Mouse (Mus musculus) intestine, embryonic 16.5 days (tissue): Measurements from ENCODE around the gene Tbc1d9b. TPM values are rescaled to one million over a fixed set of nuclear protein-coding genes. Genes with fewer than 3 reads are reported as not detected.

Experiments
- ATAC-seq: fragments of 200-750 bp; cut with Nextera tagmentation; 2 replicates; pipeline ENCODE4 v1.8.0; 2017; ENCODE audit warnings: moderate TSS enrichment, moderate library complexity
- H3K27ac ChIP-seq: fragments of 300-500 bp; sonication (generic); 2 replicates; pipeline ENCODE4 v1.5.1; 2014; ENCODE audit warnings: mild to moderate bottlenecking, low read length
- H3K27me3 ChIP-seq: fragments of 300-500 bp; sonication (generic); replicated peaks from 2 replicates; pipeline ENCODE4 v1.6.1; 2014; ENCODE audit warnings: low read length, control low read depth, mixed read lengths; ENCODE audit not compliant: control insufficient read depth, insufficient read depth
- H3K36me3 ChIP-seq: fragments of 300-500 bp; sonication (generic); 2 replicates; pipeline ENCODE4 v1.6.1; 2014; ENCODE audit warnings: low read length, control low read depth; ENCODE audit not compliant: control insufficient read depth, insufficient read depth
- H3K4me1 ChIP-seq: fragments of 300-500 bp; sonication (generic); 2 replicates; pipeline ENCODE4 v1.6.1; 2014; ENCODE audit warnings: low read length, control low read depth, mixed read lengths; ENCODE audit not compliant: control insufficient read depth, insufficient read depth
- H3K4me2 ChIP-seq: fragments of 300-500 bp; sonication (generic); 2 replicates; pipeline ENCODE4 v1.6.1; 2014; ENCODE audit warnings: low read depth, low read length, control low read depth
- H3K4me3 ChIP-seq: fragments of 300-500 bp; sonication (generic); 2 replicates; pipeline ENCODE4 v1.5.1; 2014; ENCODE audit warnings: mild to moderate bottlenecking, low read length
- H3K9ac ChIP-seq: fragments of 300-500 bp; sonication (generic); 2 replicates; pipeline ENCODE4 v1.6.1; 2014; ENCODE audit warnings: low read depth, low read length
- H3K9me3 ChIP-seq: fragments of 300-500 bp; sonication (generic); 2 replicates; pipeline ENCODE4 v1.6.1; 2016; ENCODE audit warnings: low read length, control low read depth; ENCODE audit not compliant: control insufficient read depth
- WGBS: fragments of 180-500 bp; shearing (Covaris S2); extraction: QIAGEN DNeasy Blood & Tissue Kit; methylation state at CpG from one replicate; pipeline ENCODE4 v1.1.7; 2014; 5-methylcytosine and 5-hydroxymethylcytosine counted together
- polyA plus RNA-seq: library from polyadenylated mRNA; unstranded; fragments of >200 nt; fragmentation: Nextera tagmentation; extraction: Ambion mirVana; gene quantifications from 2 replicates; pipeline ENCODE4 v1.2.1, GENCODE M21; 2015

Tbc1d9b gene
- 29.9 and 32.5 TPM in 2 replicates for polyA plus RNA-seq

DNA sequence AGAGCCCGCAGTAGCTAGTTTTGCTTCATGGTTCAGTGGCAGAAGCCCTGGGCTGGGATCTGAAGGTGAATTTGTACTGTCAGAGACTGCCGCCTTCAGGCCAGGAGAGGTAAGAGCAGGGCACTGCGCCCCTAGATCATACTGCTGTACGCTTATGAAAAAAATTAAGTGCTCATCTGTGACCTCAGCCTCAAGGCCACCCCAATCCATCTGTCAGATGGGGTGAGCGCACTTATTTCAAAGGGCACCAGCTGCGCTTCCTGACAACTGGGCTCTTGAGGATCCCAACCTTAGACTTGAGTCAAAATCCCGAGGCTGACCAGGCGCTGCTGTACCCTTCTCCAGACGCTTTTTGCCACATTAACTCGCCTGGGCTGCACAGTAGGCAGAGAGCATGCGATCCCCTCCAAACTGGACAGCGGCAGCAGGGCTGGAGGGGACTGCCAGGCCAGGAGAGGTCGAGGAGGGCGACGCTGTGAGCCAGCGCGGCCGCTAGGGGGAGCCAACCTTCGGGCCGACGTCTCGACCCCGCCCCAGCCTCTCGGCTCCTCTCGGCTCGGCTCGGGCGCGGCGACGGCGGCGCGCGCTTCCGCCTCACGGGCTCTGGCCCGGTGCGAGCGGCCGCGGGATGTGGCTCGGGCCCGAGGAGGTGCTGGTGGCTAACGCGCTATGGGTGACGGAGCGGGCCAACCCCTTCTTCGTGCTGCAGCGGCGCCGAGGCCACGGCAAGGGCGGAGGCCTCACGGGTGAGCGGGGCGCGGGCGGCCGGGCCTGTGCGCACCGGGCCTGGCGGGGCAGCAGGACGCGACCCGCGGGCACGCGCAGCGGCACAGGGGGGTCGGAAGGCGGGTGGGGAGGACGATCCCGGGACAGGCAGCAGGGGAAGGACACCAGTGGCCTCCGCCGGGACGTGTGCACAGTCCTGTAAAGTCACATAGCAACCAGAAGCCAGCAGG is at the start of gene Tbc1d9b:
Gene Tbc1d9b (plus strand): TSS at position 586 of the 956 bp plus-strand sequence.
- WGBS, result under 1% methylated on average over 69 of the region's 77 CpGs
- ATAC-seq, result peak; percentile 95
- H3K27me3 ChIP-seq, result no peaks in the 10 kb centered on the region

DNA sequence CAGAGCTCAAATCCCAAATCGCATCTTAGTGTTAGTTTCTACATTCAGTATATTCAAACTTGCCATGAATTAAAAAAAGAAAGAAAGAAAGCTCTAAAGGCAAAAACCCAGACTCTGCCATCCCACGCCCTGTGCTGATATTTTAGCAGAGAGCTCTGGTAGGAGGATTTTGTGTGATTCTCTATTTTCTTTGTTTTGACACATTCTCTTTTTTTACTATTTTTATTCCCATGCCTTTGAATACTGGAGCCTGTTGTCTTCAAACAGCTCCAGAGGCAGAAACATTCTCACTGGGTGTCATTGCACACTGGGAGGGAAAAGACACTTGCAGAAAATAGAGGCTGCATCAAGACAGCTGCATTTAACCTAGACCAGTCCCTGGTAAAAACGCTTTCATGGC is 45.0 kb upstream of the Tbc1d9b start:
- no peak overlapping the region for H3K4me3 ChIP-seq
- peaks cover 3% of the 10 kb centered on the region; the same call in 1 of the 2 replicates for H3K36me3 ChIP-seq
- H3K9me3 ChIP-seq, result no peaks in the 10 kb centered on the region
- no peak overlapping the region for H3K4me2 ChIP-seq
- WGBS, result 90% methylated on average over 3 of the region's 3 CpGs
- no peak for ATAC-seq
- H3K9ac ChIP-seq, result no peak overlapping the region
- no peaks in the 10 kb centered on the region for H3K27me3 ChIP-seq
- H3K4me1 ChIP-seq, result no peaks in the 10 kb centered on the region
- H3K27ac ChIP-seq, result no peak overlapping the region

More for the DNA sequence above, at the start of gene Tbc1d9b:
- Histone ChIP-seq H3K9ac (peak within 1 kb of the TSS; percentile 100), H3K4me2 (peak within 1 kb of the TSS; percentile 96), H3K4me3 (peak within 1 kb of the TSS; percentile 92), H3K36me3 (no peaks in the 10 kb centered on the region), H3K4me1 (peaks cover 18% of the 10 kb centered on the region), H3K9me3 (no peaks in the 10 kb centered on the region), H3K27ac (peak within 1 kb of the TSS; percentile 82)

DNA sequence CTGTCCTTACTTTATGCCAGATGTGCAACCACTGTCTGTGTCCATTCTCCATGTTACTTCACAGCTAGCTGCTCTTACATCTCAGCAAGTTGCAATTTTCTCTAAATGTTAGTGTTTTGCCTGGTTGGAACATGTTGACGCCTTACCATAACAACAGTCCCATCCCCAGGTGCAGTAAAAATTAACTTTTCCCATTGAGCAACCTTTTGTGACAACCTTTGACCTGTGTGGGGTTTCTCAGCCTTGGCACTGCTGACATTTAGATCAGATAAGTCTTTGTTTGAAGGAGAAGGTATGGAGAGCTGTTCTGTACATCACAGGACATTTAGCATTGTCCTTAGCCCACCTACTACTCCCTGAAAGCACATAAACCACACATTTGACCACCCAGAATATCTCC is 41.4 kb upstream of the Tbc1d9b start:
- no peaks in the 10 kb centered on the region for H3K4me1 ChIP-seq
- H3K4me2 ChIP-seq, result no peak overlapping the region
- H3K9ac ChIP-seq, result no peak overlapping the region
- H3K4me3 ChIP-seq, result no peak overlapping the region
- ATAC-seq, result no peak
- H3K27me3 ChIP-seq, result no peaks in the 10 kb centered on the region
- 69% methylated on average over 1 of the region's 1 CpGs for WGBS
- H3K9me3 ChIP-seq, result no peaks in the 10 kb centered on the region
- H3K36me3 ChIP-seq, result peaks cover 3% of the 10 kb centered on the region; the same call in 1 of the 2 replicates
- H3K27ac ChIP-seq, result no peak overlapping the region

DNA sequence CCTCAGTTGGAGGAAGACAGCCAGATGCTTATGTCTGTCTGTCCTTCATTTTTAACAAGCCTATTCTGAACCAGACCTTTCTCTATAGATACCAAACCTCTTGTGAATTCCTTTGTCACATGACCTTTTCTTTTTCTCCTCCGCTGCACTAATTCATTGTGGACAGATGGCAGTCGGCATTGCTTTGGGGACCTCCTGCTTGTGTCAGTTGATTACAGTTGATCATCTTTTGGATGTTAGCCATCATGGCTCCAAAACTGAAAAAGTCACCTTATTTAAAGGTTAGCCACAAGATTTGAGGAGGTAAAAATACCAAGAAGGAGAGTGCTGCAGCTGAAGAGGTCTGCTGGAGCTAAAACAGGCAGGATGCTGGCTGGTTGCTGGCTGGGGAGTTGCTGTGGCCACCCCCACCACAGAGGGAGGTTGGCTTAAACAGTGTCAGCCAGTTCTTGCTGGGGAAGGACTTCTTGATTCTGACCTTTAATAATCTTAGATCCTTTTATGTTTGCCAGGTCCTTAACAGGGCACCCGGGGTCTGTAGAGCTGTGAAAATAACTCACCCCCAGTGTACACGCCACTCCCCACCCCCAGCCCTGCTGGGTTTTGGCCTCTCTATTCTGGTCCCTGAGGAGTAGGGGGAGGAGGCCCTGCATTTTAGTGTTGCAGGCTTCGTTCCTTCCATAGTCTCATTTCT is 40.1 kb upstream of the Tbc1d9b start:
- Histone ChIP-seq H3K27me3 (no peaks in the 10 kb centered on the region), H3K9ac (no peak overlapping the region), H3K36me3 (peaks cover 3% of the 10 kb centered on the region; the same call in 1 of the 2 replicates), H3K4me2 (no peak overlapping the region), H3K27ac (no peak overlapping the region), H3K4me1 (no peaks in the 10 kb centered on the region), H3K9me3 (no peaks in the 10 kb centered on the region), H3K4me3 (no peak overlapping the region)
- no peak for ATAC-seq
- 70% methylated on average over 5 of the region's 5 CpGs for WGBS

DNA sequence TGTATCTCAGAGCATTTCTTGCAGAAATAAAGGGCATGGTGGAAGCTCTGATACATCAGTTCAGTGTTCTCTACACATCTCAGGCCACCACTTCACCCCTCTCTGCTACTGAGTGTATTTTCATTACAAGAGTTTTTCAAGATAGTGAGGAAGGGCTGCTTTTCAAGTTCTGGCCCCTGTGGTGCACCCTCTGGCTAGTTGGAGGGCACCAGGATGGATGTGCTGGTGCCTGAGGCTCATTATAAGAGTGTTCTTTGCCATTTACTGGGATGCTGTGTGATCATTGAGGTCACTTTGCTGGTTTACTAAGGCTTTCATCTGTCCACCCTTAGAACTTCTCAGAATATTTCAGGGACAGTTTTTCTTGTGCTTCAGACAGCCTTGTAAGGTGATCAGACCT is 39.5 kb upstream of the Tbc1d9b start:
- no peak overlapping the region for H3K4me2 ChIP-seq
- H3K27ac ChIP-seq, result no peak overlapping the region
- no peaks in the 10 kb centered on the region for H3K9me3 ChIP-seq
- no peak for ATAC-seq
- H3K4me3 ChIP-seq, result no peak overlapping the region
- H3K36me3 ChIP-seq, result peaks cover 3% of the 10 kb centered on the region; the same call in 1 of the 2 replicates
- H3K9ac ChIP-seq, result no peak overlapping the region
- H3K27me3 ChIP-seq, result no peaks in the 10 kb centered on the region
- no peaks in the 10 kb centered on the region for H3K4me1 ChIP-seq

DNA sequence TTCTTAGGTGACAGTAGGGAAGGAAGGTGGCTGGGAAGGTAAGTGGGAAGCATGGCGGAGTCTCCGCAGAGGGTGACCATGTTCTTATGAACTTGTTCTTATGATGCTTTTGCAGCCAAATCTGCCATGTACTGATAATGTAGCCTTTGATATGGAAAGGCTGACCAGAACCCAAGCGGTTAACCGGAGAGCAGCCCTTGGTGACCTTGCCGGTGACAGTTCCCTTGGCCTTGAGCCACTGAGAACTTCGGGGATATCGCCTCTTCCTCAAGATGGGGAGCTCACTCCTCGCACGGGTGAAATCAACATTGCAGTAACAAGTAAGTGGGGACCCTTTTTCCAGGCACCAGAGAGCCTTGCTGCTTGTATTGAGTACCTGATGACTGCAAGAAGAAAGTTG is 35.5 kb upstream of the Tbc1d9b start:
- 89% methylated on average over 9 of the region's 9 CpGs for WGBS
- H3K27me3 ChIP-seq, result no peaks in the 10 kb centered on the region
- no peak overlapping the region for H3K9ac ChIP-seq
- no peaks in the 10 kb centered on the region for H3K9me3 ChIP-seq
- H3K4me2 ChIP-seq, result no peak overlapping the region
- no peak overlapping the region for H3K27ac ChIP-seq
- no peak for ATAC-seq
- no peak overlapping the region for H3K4me3 ChIP-seq
- H3K36me3 ChIP-seq, result no peaks in the 10 kb centered on the region
- H3K4me1 ChIP-seq, result no peaks in the 10 kb centered on the region

DNA sequence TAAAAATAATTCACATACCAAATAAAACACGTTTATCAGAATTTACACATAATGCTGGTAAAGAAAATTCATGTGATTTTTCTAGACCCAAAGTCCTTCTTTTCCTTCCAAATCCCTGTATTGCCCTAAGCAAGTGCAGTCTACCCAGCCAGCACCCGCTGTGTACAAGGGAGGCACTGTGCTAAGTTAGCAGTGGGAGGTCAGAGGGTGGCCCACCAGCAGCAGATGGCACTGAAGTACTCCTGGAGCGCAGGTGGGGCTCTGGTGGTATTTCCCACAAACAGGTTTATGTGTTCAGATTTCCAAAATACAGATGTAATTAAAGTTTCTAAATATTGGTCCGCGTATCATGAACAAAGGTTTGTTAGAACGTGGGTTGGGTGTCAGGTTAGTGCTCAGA is 34.1 kb upstream of the Tbc1d9b start:
- Histone ChIP-seq H3K27ac (no peak overlapping the region), H3K4me1 (no peaks in the 10 kb centered on the region), H3K36me3 (no peaks in the 10 kb centered on the region), H3K4me2 (no peak overlapping the region), H3K9ac (no peak overlapping the region), H3K27me3 (no peaks in the 10 kb centered on the region), H3K9me3 (no peaks in the 10 kb centered on the region), H3K4me3 (no peak overlapping the region)
- 95% methylated on average over 6 of the region's 6 CpGs for WGBS
- no peak for ATAC-seq

DNA sequence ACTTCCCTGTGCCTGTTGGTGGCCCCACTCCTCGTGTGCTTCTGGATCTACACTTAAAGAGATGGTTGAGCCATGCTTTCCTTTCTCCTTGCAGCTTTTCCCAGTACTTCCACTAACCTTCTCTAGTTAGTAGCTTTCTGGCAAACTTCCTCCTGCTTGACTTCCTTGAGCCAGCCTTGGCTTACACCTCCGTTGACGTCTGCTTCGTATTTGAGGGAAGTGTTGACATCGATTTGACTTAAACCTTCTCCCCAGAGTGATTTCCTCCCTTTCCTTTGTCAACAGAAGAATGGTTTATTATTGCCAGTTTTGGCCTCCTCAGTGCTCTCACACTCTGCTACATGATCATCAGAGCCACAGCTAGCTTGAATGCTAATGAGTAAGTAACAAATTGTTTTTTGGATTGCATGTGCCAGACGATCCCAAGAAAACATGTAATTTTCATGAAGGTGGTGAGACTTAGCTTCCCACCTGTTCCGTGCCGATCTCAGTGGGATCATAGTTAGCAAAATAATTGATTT is 32.2 kb upstream of the Tbc1d9b start:
- WGBS, result 82% methylated on average over 8 of the region's 8 CpGs
- no peak overlapping the region for H3K4me2 ChIP-seq
- no peak overlapping the region for H3K27ac ChIP-seq
- no peak for ATAC-seq
- H3K27me3 ChIP-seq, result no peaks in the 10 kb centered on the region
- no peaks in the 10 kb centered on the region for H3K4me1 ChIP-seq
- no peaks in the 10 kb centered on the region for H3K36me3 ChIP-seq
- H3K9me3 ChIP-seq, result no peaks in the 10 kb centered on the region
- H3K9ac ChIP-seq, result no peak overlapping the region
- H3K4me3 ChIP-seq, result no peak overlapping the region

DNA sequence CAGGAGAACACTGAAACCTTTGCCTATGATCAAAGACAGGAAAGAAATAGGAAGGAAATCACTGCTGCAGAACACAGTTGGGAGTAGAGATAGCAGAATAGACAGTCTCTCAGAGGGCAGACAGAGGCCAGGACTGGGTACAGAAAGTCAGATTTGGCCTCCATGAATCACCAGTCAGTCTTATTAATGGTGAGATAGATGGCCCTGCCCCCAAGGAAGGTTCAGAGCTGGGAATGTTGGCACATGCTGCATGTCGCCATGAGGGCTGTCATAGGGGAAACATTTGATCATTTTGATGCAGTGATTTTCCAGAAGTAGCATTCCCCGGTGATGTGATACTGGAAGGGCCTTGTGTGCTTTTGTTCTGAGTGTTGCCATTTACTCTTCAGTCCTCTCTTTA is 31.5 kb upstream of the Tbc1d9b start:
- Histone ChIP-seq H3K9me3 (no peaks in the 10 kb centered on the region), H3K27ac (no peak overlapping the region), H3K4me1 (no peaks in the 10 kb centered on the region), H3K4me2 (no peak overlapping the region), H3K36me3 (no peaks in the 10 kb centered on the region), H3K4me3 (no peak overlapping the region), H3K9ac (no peak overlapping the region), H3K27me3 (no peaks in the 10 kb centered on the region)
- ATAC-seq, result no peak
- 76% methylated on average over 2 of the region's 2 CpGs for WGBS
